Mouse (Mus musculus) layer of hippocampus, adult 18-20 months (tissue): ENCODE results near the gene Nhsl1. TPM values are rescaled to one million over a fixed set of nuclear protein-coding genes. Genes with fewer than 3 reads are reported as not detected.

Experiments used
- DNase-seq, 2 experiments: peaks; one replicate each; pipeline ENCODE4 v3.0.0; 2022; ENCODE audit warnings: low spot score in 2 of 2
- total RNA-seq, 2 experiments: library from RNA; stranded (reverse); gene quantifications; 2 replicates each; pipeline ENCODE4 v1.2.3; 2021

Gene Nhsl1
- total RNA-seq, 2 experiments from 2014 or later = 43.8 to 45.4 TPM

DNA sequence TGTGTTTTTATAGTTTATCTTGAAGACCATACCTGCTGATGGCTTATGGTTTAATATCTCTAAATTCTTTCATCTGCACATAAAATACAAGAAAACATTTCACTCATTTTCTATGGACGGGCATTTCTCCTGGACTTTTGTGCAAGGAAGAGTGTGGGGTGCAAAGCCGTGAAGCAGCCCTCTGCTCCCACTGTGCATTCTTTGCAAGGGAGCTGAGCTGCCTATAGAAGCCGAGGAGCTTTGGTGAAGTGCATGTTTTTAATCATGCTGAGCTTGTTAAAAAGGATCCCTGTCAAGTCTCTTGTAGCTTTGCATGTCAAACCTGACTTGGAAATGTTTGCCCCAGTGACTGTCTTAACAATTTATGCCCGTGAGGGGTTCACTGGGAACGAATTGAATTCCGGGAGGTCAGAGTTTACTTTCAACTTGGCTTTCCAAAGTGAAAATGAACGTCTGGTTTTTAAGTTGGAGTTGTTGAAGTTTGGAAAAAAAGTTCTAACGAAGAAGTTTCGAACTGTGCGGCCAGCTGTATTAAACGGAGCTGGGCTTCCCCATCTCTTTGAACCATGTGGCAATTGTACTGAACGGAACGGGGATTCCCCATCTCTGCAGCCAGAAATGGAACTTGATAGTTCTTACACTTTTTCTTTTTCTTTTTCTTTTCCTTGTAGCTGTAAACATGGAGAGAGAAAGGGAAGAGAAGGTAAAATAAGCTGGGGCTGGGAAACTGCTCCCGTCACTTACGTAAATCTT is 22.8 kb downstream of the Nhsl1 start:
- DNase-seq = no peak

DNA sequence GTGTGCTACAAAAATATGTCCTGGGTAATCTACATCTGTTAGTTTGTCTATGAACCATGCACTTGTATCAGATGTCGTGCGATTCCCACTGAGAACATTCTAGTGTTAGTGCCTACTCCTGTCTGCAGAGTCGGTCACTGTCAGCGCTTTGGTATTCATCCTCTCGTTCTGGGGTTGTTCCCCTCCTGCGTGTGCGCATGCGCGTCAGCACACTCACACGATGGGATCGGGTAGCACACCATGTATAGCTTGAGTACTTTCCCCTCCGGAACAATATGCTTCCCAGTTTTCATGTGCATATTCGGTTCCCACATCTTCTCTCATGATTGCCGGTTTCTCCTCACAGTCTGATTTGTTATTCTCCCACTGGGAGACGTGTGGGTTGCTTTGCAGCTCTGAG is 28.4 kb downstream of the Nhsl1 start:
- peak in 1 of 2 experiments; percentile 15 for DNase-seq

DNA sequence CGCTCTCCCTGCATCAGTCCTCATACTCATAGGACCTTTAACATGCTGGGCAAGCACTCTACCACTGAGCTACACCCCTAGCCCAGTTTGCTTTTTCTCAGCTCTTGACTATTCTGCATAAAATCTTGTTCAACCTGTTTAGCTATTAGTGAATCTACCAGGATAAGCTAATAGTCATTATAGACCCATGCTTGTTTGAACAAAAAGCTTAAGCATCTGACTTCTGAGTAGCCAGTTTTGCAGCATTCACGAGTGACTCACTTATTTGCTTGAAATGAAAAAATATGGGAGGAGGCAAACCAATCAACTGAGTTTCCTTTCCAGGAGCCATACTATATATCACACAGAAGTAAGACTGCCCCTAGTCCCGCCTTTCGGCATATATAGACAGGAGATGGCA is 32.0 kb downstream of the Nhsl1 start:
- no peak for DNase-seq

DNA sequence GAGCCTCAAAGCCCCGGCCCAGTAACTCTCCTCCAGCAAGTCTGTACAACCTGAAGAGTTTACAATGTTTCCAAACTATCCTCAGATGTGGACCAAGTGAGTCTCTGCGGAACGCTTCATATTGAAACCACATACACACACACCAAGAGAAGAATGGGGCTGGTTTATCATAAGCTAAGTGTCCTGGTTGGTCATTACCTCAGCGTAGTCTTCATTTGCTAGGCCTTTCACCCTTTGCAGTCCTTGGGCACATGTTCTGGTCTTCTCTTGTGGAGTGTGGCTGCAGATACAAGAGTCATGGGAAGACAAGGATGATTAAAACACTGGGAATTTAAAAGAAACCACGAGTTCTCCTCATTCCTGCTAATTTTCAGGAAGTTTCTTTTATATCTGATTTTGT is 34.2 kb downstream of the Nhsl1 start:
- no peak for DNase-seq

DNA sequence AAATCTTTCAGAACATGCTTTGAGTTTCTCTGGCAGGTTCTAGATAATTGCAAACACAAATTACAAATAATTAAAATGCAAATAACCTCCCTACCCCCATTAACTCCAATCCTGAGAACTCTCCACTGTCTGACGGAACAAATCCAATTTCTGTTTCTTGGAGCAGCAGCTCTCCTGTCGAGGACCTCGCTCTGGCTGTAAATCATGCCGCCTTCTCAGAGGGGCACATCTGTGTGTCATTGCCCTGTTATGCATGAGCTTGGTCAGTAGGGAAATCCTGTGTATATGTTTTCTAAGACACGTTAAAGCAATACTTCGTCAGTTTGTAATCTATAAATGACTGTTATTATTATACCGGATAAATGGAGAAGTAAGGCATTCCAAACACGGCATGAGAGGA is 35.3 kb downstream of the Nhsl1 start:
- no peak for DNase-seq

DNA sequence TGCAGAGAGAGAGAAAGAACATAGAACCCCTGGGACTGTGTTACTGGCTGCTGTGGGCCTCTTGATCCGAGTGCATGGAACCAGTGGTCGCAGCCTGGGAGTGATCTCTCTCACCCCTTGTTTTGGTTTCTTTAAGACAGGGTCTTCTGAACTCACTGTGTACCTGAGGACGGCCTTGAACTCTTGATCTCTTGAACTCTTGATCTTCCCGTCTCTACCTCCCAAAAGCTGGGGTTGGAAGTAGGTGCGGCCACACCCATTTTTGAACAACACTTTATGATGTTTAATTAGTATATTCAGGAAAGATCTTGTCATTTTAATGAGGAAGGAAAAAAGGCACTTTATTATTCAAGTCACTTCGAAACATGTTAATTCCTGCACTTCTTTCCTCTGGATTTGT is 37.7 kb downstream of the Nhsl1 start:
- no peak for DNase-seq

DNA sequence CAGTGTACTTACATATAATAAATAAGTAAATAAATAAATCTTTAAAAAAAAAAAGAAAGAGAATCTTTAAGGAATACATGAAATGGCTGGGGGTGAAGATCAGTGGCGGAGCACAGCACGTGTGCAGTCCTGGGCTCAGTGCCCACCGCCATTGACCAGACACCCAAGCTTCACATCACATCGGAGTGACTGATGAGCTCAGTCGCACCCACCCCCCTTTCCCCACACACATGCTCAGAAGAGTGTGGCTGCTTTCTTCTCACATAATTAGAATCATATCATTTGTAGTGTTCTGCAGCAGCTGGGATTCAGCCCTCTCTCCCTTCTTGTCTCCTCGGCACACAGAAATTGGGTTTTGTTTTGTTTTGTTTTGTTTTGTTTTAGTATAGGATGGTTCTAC is 38.4 kb downstream of the Nhsl1 start:
- no peak for DNase-seq

DNA sequence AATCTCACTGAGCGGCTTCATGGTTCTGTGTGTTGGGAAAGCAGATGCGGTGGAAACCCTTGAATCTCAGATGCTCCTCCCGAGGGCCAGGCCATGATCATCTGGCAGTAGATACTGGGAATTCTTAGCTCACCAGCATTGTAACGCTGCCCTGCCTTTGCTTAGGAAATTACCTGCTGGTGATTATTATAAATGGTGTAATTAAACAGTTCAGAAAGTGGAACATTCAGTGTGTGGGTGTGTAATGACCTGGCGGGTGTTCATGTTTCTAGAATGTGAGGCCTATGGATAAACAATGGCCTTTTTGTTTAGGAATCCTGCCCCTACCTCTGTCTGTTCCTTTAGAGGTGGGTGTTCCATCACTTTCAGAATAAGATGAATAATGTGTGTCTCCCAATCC is 39.7 kb downstream of the Nhsl1 start:
- no peak for DNase-seq

DNA sequence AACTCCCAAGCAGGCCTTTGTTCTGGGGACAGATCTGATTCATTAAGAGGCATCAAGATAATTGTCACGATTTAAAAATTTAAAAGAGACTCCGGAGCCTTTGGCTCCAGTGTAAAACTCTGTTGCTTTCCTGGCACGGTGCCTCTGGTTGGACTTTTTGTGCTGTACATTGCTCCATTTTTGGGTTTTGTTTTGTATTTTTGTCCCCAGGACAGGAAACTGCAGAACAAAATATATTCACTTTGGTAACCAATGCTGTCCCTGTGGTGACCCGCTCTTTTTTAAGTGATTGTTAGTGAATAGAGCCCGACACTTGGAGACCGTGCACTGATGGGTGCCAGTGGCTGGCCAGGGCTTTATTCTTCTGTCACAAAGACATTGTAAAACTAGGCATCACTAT is 41.4 kb downstream of the Nhsl1 start:
- DNase-seq = peak in 1 of 2 experiments; percentile 57

DNA sequence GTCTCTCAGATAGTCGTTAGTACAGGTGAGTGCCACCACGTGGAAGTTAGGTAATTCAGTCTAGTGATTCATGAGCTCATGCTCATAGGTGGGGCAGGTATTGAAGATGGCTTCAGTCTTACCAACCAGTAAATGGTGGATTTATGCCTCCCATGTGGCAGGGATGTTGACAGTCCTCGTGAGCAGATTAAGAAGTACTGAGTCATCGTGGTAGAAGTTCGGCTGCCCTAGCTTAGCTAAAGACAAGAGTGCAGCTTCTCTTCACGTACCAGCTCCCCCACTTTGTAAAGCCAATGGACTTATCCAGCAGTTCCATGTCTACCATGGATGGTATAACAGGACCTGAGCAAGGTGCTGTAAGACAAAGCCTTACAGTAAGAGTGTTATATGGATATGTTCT is 46.6 kb downstream of the Nhsl1 start:
- DNase-seq = no peak

DNA sequence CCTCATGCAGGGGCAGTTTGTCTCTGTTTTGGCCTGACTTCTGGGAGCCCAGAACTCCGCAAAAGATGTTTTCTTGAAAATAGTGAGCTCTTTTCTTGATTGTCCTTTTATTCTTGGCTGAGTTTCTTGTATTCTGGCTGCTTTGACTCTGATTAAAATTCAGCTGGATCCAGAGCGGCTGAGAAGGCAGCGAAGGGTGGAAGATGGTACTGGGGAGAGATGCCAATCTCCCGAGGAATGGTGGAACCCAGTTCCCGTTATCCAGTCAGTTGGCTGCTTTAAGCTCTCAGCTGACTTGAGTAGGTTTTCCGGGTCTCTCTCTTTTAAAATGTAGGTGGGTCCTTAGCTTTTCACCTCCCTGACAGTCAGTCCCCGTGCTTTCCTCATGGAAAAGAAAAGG is 47.9 kb downstream of the Nhsl1 start:
- DNase-seq = peak in 1 of 2 experiments; percentile 36

DNA sequence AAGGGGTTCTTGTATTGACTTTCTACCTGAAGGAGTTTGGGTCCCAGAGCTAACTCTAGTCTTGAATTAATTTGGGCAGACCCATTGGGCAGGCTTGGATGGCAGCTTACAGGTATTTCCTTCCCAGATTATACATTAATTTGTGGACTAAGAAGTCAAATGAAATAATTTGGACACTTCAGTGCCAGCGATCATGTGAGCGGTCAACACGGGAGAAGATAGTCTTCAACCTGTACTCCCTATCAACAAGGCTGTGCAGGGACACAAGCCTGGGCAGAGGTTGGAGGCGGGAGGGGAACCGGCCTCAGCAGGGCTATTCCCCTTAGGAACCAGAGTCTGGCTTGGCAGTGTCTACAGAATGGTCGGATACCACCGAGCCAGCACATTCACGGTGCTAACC is 49.3 kb downstream of the Nhsl1 start:
- DNase-seq = no peak

DNA sequence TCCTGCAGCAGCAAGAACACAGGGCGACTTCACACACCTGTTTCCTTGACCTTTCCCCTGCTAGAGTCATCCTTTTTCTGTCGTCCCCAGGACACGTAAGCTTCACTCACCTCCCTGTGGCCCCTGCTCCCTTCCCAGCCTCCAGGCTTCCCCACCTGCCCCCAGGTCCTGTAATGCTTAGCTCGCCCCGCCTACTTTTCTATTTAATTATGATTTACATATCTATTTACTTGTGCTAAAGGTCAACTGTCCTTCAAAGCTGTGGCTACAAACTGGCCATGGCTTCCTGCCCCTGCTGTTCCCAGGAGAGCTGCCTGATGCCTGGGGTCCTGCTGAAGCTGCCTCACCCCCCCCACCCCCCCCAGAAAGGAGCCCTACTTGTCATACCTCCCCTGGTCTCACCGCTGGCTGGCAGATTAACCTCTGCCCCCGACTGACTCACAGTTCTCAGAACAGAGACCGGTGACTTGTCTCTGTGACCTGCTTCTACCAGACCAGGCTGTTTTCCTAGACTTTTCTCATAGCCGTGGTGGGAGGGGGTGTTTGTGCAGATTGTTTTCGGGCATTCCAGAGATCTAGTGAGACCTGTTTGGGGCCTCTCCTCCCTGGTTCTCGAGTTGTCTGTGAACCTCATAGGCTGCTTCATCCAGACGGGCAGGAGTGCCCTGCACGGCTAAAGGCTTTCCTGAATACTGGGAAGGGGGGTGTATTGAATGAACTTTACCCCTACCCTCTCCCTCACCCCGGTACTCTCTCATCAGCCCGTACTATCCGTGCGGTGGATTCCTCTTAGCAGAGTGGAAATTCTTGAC is 51.9 kb downstream of the Nhsl1 start:
- no peak for DNase-seq

DNA sequence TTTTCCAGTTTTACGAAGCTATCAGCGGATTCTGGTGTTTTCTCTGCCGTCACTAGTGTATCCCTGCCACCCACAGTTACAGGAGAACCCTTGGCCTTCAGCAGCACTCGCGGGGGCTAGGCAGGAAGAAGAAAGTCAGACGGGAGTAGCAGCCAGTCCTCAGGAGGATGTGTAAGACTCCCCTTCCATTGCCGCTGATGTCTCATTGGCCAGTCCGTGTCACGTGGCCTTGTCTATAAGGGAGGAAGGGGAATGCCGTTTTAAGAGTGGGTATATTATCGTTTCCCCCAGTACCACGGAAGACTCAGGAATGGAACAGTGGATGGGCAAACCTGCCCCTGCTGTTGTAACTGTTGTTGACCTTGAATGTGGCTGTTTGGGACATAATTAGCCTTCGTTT is 53.1 kb downstream of the Nhsl1 start:
- DNase-seq = no peak

DNA sequence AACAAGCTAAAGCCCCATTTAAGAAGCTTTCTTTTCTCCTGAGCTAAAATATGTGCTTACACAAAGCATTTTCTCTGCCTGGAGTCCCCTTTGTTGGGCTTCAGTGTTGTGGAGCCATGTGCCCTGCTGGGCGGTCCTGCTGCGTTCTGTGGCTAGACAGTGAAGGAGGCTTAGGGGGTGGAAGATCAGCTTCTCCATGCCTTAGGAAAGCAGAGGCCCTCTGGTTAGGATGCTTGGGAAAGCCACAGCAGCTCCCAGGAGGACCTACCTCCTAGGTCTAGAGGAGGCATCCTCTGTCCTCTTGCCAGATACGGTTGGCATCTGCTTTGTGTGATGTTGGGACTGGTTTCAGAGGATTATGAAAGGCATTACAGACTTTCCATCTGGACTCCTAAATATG is 56.5 kb downstream of the Nhsl1 start:
- DNase-seq = no peak

DNA sequence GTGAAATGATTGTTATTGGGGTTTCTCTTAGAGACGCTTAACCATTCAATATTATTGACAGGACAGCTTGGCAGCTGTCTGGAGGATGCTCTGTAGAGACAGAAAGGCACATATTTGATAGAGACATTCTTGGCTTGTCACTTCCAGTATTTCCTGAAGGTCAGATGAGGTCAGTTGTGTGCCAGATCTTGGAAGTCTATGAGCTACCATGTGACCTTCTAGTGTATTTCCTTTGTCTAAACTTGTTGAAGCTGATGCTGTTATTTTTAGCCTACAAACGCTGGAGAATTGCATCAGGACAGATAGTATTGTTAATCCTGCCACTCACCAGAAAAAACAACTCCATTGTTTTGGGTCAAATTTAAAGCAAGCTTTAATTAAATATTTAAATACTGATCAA is 66.0 kb downstream of the Nhsl1 start:
- DNase-seq = no peak

DNA sequence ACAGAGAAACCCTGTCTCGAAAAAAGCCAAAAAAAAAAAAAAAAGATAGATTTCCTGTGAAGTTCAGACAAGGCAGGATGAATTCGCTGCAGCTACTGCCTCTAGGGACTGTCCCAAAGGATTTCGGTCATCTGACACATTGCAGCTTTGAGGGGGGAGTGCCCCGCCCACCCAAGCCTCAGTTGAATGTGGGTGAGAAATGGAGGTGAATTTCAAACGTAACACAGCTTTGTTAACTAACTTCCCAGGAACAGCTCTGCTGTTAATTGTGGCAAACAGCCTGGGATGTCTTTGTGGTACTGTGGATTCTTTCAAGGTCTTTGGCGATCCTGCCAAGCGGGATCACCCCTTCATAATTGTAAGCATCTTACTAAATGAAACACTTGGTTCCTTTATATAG is 67.4 kb downstream of the Nhsl1 start:
- peak in 1 of 2 experiments; percentile 44 for DNase-seq

DNA sequence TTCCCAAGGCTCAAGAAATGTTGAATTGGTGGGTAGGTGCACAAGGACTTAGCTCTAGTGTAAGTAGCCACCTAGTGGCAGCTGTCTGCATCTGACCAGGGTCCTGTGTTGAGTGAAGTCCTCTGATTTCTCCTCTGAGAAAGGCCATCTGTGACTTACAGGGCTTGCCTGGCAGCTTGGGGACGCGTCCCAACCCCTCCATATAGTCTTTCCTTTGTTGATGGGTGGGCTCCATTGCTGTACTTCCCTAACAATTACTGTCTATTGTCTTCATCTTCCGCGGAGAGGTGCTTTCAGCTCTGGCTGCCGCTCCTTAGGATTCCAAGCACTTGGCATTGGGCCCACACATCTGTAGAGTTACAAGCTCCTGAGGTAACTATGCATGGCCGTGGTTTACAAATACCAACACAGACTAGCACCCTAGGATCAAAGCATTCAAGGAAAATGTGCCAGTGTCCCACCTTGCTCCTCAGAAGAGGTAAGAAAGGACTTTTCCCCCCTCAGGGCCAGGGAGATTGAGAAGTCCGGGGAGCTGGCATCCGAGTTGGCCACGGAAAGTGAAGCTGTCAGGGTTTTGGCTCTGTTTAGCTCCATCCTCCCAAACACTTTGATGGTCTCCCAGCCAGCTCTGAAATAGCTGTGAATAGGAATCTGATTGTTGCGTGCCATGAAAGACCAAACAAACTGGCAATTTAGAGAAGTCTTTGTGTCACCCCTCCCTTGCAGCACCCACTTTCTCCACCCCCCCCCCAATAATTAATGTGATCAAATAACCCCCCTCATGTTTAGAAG is 70.2 kb downstream of the Nhsl1 start:
- peak in 1 of 2 experiments; percentile 76 for DNase-seq

DNA sequence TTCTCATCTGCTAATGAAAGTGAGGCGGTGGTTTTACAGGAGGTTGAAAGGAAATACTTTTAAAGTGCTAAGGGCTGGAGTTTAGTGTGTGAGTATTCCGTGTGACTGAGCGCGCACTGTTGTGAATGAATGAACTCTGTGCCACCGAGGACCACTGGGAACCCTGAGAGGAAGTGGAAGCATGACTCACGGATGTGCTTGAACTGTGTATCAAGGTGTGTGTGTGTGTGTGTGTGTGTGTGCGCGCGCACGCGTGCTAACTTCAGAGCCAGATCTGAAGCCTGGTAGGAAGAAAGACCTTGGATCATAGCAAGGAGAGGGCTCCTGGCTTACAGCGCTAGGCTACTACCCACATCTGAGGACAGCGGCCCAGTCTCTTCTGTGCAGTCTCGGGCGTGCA is 71.2 kb downstream of the Nhsl1 start:
- DNase-seq = no peak

DNA sequence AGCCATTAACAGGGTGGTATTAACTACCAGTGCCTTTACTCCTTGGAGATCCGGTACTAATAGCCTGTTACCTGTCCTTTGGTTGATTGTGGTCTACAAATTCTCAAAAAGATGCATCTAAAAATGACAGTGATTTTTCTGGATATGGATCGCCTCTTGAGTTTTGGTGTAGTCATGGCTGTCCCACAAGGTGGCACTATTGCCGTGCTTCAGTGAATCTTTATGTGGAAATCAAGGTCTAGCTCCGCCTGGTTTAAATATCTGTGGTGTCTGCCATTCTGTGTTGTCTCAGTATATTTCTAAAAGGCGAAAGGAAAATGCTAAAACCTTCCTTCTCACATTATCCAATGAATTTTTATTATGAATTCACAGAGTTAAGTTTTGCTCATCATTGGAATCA is 72.8 kb downstream of the Nhsl1 start:
- peak; percentile 44 to 80 for DNase-seq

DNA sequence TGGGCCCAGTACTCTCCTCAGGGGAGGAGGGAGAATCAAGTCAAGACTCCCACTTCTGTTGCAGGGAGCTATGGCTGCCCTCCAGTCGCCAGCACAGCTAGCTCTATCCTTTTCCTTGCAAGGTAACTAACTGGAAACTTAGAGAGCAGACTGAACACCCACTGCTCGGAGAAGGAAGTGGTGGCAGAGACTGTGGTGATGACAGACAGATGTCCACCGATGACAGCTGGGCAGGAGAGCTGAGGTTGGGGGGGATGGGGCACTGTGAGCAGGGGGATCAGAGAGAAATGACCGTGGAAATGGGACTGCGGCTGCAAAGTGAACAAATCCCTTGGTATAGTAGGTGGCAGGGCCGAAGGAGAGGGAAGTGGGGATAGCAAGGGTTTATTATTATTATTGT is 73.5 kb downstream of the Nhsl1 start:
- no peak for DNase-seq

DNA sequence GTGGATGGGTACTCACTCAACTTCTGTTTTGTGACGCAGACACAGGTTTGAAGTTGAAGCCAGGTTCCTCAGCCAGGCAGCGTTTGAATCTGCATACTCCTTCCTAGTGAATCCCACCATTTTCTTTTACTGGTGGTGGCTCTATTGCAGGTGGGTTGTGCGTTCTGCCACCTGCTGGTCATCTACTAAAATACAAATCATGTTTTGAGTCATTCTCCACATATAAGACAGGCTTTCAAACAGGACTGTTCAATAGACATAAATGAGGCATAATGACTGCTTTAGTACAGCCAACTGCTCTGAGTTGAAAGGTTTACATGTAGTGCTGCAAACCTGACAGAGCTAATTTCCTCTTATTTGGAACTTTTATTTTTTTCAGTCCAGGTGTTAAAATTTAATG is 75.0 kb downstream of the Nhsl1 start:
- no peak for DNase-seq
